Mouse (Mus musculus) CD8-positive naive resting alpha-beta T cell, adult 2 months (primary cell): ENCODE measurements around the gene Slc46a3.

Experiments used
- DNase-seq, 2 experiments: peaks; one replicate each; pipeline ENCODE4 v3.0.0; 2022; ENCODE audit warnings: low read depth in 2 of 2, low spot score in 2 of 2

Gene Slc46a3

GRCm38 (mm10) chr5:147895436-147896198 lies 1.0 kb upstream of the Slc46a3 start:
- DNase-seq = peak; percentile 17 to 26

- DNase-seq = peak in 1 of 2 experiments; percentile 8
Measured at GRCm38 (mm10) chr5:147893766-147894454, 705 bp downstream of the Slc46a3 start.

GRCm38 (mm10) chr5:147893143-147893542 lies 1.5 kb downstream of the Slc46a3 start:
- DNase-seq = no peak

- no peak for DNase-seq
Measured at GRCm38 (mm10) chr5:147892735-147893134, 1.9 kb downstream of the Slc46a3 start.

- DNase-seq = no peak
Measured at GRCm38 (mm10) chr5:147888313-147889297, 6.0 kb downstream of the Slc46a3 start.

GRCm38 (mm10) chr5:147883581-147883980 lies 11.0 kb downstream of the Slc46a3 start:
- DNase-seq = no peak

GRCm38 (mm10) chr5:147879971-147880682 lies 14.5 kb downstream of the Slc46a3 start:
- DNase-seq = no peak

GRCm38 (mm10) chr5:147877520-147877919 lies 17.1 kb downstream of the Slc46a3 start:
- DNase-seq = no peak

GRCm38 (mm10) chr5:147875210-147875609 lies 19.4 kb downstream of the Slc46a3 start:
- no peak for DNase-seq

GRCm38 (mm10) chr5:147874491-147875065 lies 20.0 kb downstream of the Slc46a3 start:
- DNase-seq = no peak

GRCm38 (mm10) chr5:147871091-147871820 lies 23.4 kb downstream of the Slc46a3 start:
- DNase-seq = no peak

GRCm38 (mm10) chr5:147870296-147870695 lies 24.3 kb downstream of the Slc46a3 start:
- no peak for DNase-seq

GRCm38 (mm10) chr5:147869568-147869967 lies 25.0 kb downstream of the Slc46a3 start:
- no peak for DNase-seq

GRCm38 (mm10) chr5:147868674-147869073 lies 25.9 kb downstream of the Slc46a3 start:
- no peak for DNase-seq

- peak; percentile 71 to 82 for DNase-seq
Measured at GRCm38 (mm10) chr5:147860449-147861261, 34.0 kb downstream of the Slc46a3 start, which contains the start of gene Pomp. Gene Pomp, plus strand, starts transcription at chr5:147860461.

- no peak for DNase-seq
Measured at GRCm38 (mm10) chr5:147860076-147860448, 34.6 kb downstream of the Slc46a3 start.

- no peak for DNase-seq
Measured at GRCm38 (mm10) chr5:147850194-147850593, 44.4 kb downstream of the Slc46a3 start.

- DNase-seq = peak; percentile 28 to 41
Measured at GRCm38 (mm10) chr5:147848164-147848863, 46.3 kb downstream of the Slc46a3 start.
